Mouse (Mus musculus): ENCODE results near the gene Ociad1.

Ociad1 gene

DNA sequence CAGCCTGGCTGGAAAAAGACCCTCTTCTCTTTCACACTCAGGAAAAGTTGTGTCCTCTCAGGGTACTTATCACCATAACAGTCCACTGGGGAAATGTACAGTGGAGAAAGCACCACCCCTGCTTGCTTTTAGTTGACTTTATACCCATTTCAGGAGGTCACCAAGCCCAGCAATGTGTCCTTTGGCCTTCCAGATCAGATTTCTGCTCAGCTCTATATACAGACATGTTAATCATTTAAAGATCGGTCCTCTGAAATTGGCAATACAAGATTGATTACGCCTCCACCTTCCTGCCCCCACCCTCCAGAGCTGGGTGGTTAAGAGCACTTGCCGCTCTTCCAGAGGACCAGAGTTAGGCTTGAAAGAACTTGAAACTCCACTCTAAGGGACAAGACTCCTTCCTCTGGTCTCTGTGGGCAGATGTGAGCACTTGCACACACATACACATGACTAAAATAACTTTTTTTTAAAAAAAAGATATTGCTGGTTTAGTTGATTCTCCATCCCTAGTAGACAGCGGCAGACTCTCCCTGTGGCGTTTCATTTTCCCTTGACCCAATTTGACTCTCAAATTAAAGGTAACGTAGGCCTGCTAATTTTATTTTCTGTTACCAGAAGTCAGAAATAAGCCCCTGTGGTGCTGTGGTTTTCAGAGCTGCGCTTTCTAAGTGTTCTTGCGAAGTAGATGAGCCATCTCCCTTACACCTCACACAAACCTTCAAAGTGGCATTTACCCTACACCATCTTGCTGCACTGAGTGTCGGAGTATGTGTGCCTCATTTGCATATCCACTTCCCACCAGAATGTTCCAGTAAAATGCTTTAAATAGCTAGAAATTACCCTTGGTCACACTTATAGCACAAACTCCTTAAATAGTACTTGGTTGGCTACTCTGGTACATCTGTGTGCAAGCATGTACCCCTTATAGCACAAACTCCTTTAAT, 47.5 kb downstream of the Ociad1 start:
- DNase-seq (ENCODE audit: low spot score): no peak

DNA sequence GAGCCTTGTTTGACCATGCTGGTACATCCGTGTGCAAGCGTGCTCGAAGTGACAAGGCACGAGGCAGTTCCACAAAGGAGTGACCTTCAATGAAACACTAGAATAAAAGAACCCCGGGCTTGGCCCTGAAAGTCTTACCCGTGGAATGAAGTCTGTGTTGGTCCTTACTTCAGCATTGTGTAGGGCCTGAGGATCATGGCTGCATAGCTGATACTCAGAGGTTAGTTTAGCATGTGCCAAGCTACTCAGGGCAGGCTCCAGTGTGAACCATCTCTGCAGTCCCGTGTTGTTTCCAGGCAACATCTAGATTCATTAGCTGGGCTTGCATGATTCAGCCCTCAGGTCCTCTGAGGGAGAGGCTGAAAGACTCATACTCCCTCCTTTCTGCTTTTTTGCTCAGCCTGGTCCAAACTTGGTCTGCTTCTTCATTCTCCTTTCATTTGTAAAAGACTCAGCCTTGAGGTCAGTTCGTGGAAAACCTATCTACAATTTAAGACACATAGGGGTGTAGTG, 48.2 kb downstream of the Ociad1 start, which contains the start of gene Ociad2:
TSS of gene Ociad2 (minus strand) at position 306 of the 513 bp plus-strand sequence.
- DNase-seq (ENCODE audit: low spot score): no peak

- DNase-seq (ENCODE audit: low spot score): no peak
Measured at GRCm38 (mm10) chr5:73342701-73343355, 50.2 kb downstream of the Ociad1 start.

GRCm38 (mm10) chr5:73344310-73344709, 51.7 kb downstream of the Ociad1 start:
- no peak for DNase-seq (ENCODE audit: low spot score)

DNA sequence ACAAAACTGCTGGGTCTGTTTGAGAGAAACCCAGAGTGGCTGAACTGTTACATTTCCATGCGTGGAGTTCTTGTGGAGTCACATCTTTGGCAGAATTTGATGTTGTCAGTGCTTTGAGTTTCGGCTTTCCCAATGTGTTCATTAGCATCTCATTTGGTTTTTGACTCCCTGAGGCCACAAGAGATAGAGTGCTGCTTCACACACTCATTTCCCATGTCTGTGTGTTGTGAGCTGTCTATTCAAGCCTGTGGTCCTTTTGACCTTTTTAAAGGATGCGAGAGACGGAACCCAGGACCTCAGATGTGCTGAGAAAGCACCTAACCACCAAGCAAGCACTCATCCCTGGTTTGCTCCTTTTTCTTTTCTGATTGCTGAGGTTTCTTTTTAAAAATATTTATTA, 52.7 kb downstream of the Ociad1 start:
- no peak for DNase-seq (ENCODE audit: low spot score)

DNA sequence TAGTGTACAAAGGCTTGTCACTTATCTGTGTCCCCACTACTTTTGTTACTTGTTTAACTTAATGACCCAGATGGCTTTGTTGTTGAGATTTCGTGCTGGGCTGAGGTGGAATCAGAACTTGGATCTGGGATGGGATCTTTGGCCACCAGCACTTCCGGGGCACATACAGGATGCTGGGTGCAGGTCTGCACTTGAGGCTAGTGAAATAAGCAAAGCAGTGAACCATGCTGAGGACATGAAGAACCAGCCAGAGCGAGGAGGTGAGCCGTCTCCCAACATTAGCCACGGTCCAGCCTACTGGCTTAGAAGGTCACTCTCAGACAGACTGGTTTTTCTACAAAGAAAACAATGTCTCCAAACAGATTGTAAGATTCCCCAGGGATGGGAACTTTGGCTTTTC, 56.9 kb downstream of the Ociad1 start:
- no peak for DNase-seq (ENCODE audit: low spot score)

GRCm38 (mm10) chr5:73351796-73352195, 59.2 kb downstream of the Ociad1 start:
- DNase-seq (ENCODE audit: low spot score): no peak

DNA sequence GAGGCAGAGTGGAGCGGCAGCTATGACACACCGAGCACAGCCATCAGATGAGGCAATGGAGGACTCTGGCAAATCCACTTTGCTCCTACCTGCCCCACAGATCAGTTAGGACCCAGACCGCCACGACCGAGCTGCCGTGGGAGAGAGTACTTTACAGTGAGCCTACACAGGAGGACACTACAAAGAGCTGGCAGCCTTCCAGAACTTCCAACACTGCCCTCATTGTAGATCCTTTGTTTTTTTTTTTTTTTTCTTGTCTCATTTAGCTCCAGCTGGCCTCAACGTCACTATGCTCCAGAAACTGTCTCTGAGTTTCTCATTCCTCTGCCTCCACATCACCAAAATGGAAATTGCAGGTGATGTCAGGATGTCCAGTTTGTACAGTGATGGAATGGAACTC, 60.9 kb downstream of the Ociad1 start:
- DNase-seq (ENCODE audit: low spot score): peak; percentile 61

GRCm38 (mm10) chr5:73353978-73354377, 61.4 kb downstream of the Ociad1 start:
- DNase-seq (ENCODE audit: low spot score): no peak

DNA sequence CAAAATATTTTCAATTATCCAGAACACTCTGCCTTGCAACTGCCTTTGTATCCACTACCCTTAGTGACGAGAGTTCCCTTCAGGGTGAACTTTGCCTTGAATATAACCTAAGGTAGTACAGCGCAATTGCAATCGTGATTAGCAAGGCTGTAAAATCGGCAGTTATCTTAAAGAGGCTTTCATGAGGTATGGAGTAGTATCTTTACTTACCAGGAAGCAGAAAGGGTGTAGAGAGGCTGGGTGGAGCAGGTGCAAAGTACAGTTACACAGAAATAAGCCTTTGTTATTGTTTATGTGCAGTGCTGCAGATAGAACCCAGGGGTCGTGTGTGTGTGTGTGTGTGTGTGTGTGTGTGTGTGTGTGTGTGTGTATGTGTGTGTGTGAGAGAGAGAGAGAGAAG, 62.8 kb downstream of the Ociad1 start:
- DNase-seq (ENCODE audit: low spot score): no peak

DNA sequence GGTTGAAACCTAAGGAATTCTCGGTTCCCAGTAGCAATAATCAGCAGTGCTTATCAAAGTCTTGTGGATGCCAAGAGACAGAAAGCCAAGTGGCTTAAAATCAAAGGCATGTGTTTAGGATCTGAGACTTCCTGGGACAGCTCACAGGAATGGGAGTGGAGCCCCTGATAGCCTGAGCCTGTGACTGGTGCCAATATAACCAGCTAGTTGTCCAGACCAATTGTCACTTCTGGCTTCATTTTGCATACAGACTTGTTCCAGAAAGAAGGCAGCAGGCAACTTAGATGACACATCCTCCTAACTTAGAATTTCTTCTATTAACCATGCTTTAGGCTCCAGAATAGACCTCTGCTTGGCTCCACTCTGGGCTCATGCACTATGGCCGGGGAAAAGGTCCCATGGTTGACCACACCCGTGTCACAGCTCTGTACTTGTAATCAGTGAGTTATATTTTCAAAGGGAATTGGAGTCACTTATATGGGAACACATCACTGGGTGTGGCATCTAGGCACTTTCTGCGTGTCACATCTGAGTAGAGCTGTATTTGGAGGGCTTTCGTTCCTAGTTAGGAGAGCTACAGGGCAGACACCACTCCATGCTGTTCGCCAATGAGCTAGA, 66.7 kb downstream of the Ociad1 start:
- no peak for DNase-seq (ENCODE audit: low spot score)

- DNase-seq (ENCODE audit: low spot score): no peak
Measured at GRCm38 (mm10) chr5:73359752-73360141, 67.2 kb downstream of the Ociad1 start.

DNA sequence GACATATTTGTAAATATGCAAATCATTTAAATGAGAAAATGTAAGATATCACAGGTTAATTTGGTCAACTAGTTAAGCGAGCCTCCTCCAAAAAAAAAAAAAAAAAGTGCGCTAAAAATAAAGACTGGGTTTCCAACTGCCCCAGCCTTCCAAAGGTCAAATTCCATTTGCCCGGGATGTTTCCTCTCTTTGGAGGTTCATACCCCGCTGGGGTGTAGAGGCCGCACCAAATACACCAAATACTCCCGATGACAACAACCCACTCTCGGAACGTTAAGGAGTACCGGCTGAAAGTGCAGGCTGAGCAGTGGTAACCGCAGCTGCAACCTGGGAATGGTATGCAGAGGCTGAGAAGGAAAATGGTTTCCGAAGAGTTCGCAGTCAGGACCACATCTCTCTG, 67.7 kb downstream of the Ociad1 start:
- DNase-seq (ENCODE audit: low spot score): no peak

- no peak for DNase-seq (ENCODE audit: low spot score)
Measured at GRCm38 (mm10) chr5:73362338-73362737, 69.8 kb downstream of the Ociad1 start.

DNA sequence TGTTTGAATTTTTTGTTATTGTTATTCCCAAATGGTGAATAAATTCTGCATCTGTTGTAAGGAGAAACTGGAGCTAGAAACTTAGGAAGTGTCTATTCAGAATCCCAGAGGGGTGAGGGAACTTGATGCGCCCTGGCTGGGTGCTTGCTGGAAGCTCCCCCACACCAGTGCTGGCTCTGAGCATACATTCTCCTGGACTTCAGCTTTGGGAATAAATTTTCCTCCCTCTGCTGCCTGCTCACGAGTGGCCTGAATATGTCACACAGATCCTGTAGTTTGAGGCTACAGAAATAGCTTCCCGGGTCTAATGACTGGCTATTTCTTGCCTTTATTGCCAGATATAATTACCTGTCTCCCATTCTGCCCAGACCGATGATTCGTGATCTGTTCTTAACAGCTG, 70.2 kb downstream of the Ociad1 start:
- DNase-seq (ENCODE audit: low spot score): no peak

Data from testis, postnatal 10 days (tissue).